Mouse (Mus musculus) neural tube, embryonic 10.5 days (tissue): ENCODE measurements at regions not wholly inside any gene's neighbourhood (a gene's known extent, or its start where the extent isn't known, plus 50 kb on each side); places are given as distances from the start of the nearest gene placed in this dataset.

Source experiments
- DNase-seq: peaks from one replicate; pipeline ENCODE4 v3.0.0-alpha.2; 2017; ENCODE audit warnings: low spot score; ENCODE audit errors: extremely low spot score

DNA sequence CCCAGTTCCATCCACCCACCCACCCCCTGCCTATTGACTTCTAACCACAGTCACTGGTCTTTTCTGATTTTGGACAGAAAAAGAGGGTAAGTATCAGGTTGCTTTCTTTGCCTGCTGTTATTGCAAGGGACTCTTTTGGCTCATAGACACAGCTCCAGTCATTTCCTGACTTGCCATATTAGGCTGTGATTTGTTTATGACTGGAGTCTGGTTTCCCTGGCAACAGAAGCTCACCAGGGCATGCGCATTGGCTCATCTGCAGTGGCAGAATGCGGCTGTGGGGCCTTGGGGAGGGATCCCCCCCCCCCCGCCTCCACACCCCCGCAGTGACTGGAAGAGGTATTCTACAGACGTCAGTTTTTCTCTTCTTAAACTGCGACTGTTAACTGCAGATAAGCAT, 65.9 kb downstream of the Cdr1 start:
- peak; percentile 12 for DNase-seq

GRCm38 (mm10) chrX:61117368-61117767, 68.0 kb downstream of the Cdr1 start:
- DNase-seq = no peak

DNA sequence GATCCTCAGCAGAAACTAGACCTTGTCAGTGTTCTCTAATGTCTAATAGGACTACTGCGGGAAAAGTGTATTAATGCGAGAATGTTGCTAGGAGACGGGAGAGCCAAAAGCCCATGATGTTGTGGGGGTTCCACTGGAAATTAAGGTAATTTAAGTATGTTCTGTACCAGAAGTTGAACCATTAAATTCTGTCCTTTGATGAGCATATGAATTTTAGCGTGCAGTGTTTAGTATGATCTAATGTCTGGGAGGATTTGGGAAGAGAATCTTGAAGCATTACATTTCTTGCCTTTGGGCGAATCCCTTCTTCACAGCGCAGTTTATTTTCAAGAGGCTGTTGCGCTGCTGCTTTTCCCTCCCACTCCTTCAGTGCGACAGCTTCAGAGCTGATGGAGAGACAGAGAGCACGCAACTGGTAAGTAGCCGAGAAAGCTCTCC, 69.3 kb downstream of the Cdr1 start:
- peak; percentile 12 for DNase-seq
